ENCODE assay signal across 8 mouse cellular contexts in genomic region chr9:31385500-31385869, GRCm38 (mm10). TPM values are rescaled to one million over a fixed set of nuclear protein-coding genes. Genes with fewer than 3 reads are reported as not detected.
DNase-seq lines count a peak whose midpoint lies in the region; ATAC-seq lines count a peak whose summit lies in the region.

No protein-coding gene starts in this region.

- H3K9me3 ChIP-seq in hindbrain, embryonic 15.5 days: no peaks in the 10 kb centered on the region
- no peaks in the 10 kb centered on the region for H3K9me3 ChIP-seq in midbrain, embryonic 12.5 days

- peak overlapping the region; percentile 64 for H3K4me2 ChIP-seq in hindbrain, embryonic 15.5 days
- peak overlapping the region; percentile 58 for H3K4me2 ChIP-seq in midbrain, embryonic 12.5 days (replicated peaks)

- H3K27ac ChIP-seq in hindbrain, embryonic 15.5 days (replicated peaks): peak overlapping the region; percentile 73
- no peak overlapping the region for H3K27ac ChIP-seq in midbrain, embryonic 12.5 days (replicated peaks)

- H3K27me3 ChIP-seq in hindbrain, embryonic 15.5 days: no peaks in the 10 kb centered on the region
- peaks cover 4% of the 10 kb centered on the region for H3K27me3 ChIP-seq in midbrain, embryonic 12.5 days

- H3K9ac ChIP-seq in hindbrain, embryonic 15.5 days: peak overlapping the region; percentile 69
- H3K9ac ChIP-seq in midbrain, embryonic 12.5 days (replicated peaks): peak overlapping the region; percentile 91

- peaks cover 27% of the 10 kb centered on the region for H3K4me1 ChIP-seq in hindbrain, embryonic 15.5 days (replicated peaks)
- H3K4me1 ChIP-seq in midbrain, embryonic 12.5 days: peaks cover 17% of the 10 kb centered on the region

- ATAC-seq in hindbrain, embryonic 15.5 days (ENCODE audit: low FRiP score, low read depth): peak; percentile 46
- no peak; the same call in 1 of the 2 replicates for ATAC-seq in midbrain, embryonic 12.5 days (ENCODE audit: low FRiP score, low read depth)

- DNase-seq in cerebellum, adult 11 months: peak; percentile 14
- no peak for DNase-seq in cerebellum, adult 8-10 months
- DNase-seq in spleen, postnatal 10 days (ENCODE audit: low spot score in 2 of 2): peak; percentile 18 to 22
- DNase-seq in spleen, postnatal 36 days (ENCODE audit: low spot score in 2 of 2): no peak
- DNase-seq in adrenal gland, postnatal 36 days: no peak
- DNase-seq in adrenal gland, adult (ENCODE audit: inconsistent age in 2 of 2, low spot score in 1 of 2): no peak

- WGBS in hindbrain, embryonic 15.5 days: 29% methylated on average over 4 of the region's 4 CpGs
- 42% methylated on average over 4 of the region's 4 CpGs for whole genome bisulfite sequencing in midbrain, embryonic 12.5 days

- peak overlapping the region; percentile 80 for H3K4me3 ChIP-seq in hindbrain, embryonic 15.5 days
- H3K4me3 ChIP-seq in midbrain, embryonic 12.5 days: peak overlapping the region; percentile 90

- H3K36me3 ChIP-seq in hindbrain, embryonic 15.5 days: peaks cover 9% of the 10 kb centered on the region
- H3K36me3 ChIP-seq in midbrain, embryonic 12.5 days: peaks cover 12% of the 10 kb centered on the region

RNA-seq across cellular contexts. Expression of gene Nfrkb, which starts 0.5 kb away (rescaled TPM):
- 25.4 and 29.9 TPM in 2 replicates for polyA plus RNA-seq in hindbrain, embryonic 15.5 days (2015; fragmentation: Nextera tagmentation; extraction: Ambion mirVana)
- 29.7 and 30.6 TPM in 2 replicates for polyA plus RNA-seq in midbrain, embryonic 12.5 days (2016; fragmentation: Nextera tagmentation; extraction: Ambion mirVana)
- total RNA-seq in adrenal gland, postnatal 36 days (2021): 10 to 100 TPM; 17.9 to 20.3 TPM

Comparison
In these comparisons a context has a peak if more than half of its experiments do, and no peak if none do; other contexts are left out.
1. DNase-seq: peak in cerebellum, adult 11 months (single experiment) and spleen, postnatal 10 days (2 of 2); none in cerebellum, adult 8-10 months (single experiment), spleen, postnatal 36 days (0 of 2), adrenal gland, postnatal 36 days (0 of 2) and adrenal gland, adult (0 of 2).